Mouse (Mus musculus) limb, embryonic 14.5 days (tissue): ENCODE measurements around the gene Nkiras2. TPM values are rescaled to one million over a fixed set of nuclear protein-coding genes. Genes with fewer than 3 reads are reported as not detected.
"Not testable (repeated sequence)": the region's sequence is repeated elsewhere in the genome, so short reads cannot be mapped to it uniquely, and the experiment has no call there.

Experiments used
- ATAC-seq: fragments of 200-750 bp; cut with Nextera tagmentation; 2 replicates; pipeline ENCODE4 v1.8.0; 2017; ENCODE audit warnings: low read depth, moderate number of reproducible peaks, moderate TSS enrichment; ENCODE audit not compliant: low FRiP score
- DNase-seq: peaks from one replicate; pipeline ENCODE4 v3.0.0-alpha.2; 2015; ENCODE audit warnings: low spot score
- H3K27ac ChIP-seq: fragments of 300-500 bp; sonication (generic); replicated peaks from 2 replicates; pipeline ENCODE4 v1.5.1; 2014; ENCODE audit warnings: low read depth, mild to moderate bottlenecking, low read length, moderate library complexity, mixed read lengths
- H3K27me3 ChIP-seq: fragments of 300-500 bp; sonication (generic); 2 replicates; pipeline ENCODE4 v1.6.1; 2014; ENCODE audit warnings: low read length, mixed read lengths; ENCODE audit not compliant: control insufficient read depth, insufficient read depth
- H3K36me3 ChIP-seq: fragments of 300-500 bp; sonication (generic); 2 replicates; pipeline ENCODE4 v1.6.1; 2014; ENCODE audit warnings: mild to moderate bottlenecking, low read length, moderate library complexity, mixed read lengths; ENCODE audit not compliant: control insufficient read depth, insufficient read depth
- H3K4me1 ChIP-seq: fragments of 300-500 bp; sonication (generic); 2 replicates; pipeline ENCODE4 v1.6.1; 2014; ENCODE audit warnings: antibody characterized with exemption, low read length, mixed read lengths; ENCODE audit not compliant: control insufficient read depth, insufficient read depth
- H3K4me2 ChIP-seq: fragments of 300-500 bp; sonication (generic); replicated peaks from 2 replicates; pipeline ENCODE4 v1.6.1; 2014; ENCODE audit warnings: low read depth, mild to moderate bottlenecking, low read length, moderate library complexity; ENCODE audit not compliant: severe bottlenecking
- H3K4me3 ChIP-seq: fragments of 300-500 bp; sonication (generic); replicated peaks from 2 replicates; pipeline ENCODE4 v1.5.1; 2014; ENCODE audit warnings: low read length
- H3K9ac ChIP-seq: fragments of 300-500 bp; sonication (generic); 2 replicates; pipeline ENCODE4 v1.6.1; 2014; ENCODE audit warnings: mild to moderate bottlenecking, low read depth, low read length, moderate library complexity; ENCODE audit not compliant: severe bottlenecking
- H3K9me3 ChIP-seq: fragments of 300-500 bp; sonication (generic); 2 replicates; pipeline ENCODE4 v1.6.1; 2016; ENCODE audit warnings: low read length; ENCODE audit not compliant: control insufficient read depth
- POLR2A ChIP-seq: fragments of 200-500 bp; IDR thresholded peaks from 2 replicates; pipeline ENCODE4 v1.8.0; 2012; ENCODE audit warnings: inconsistent platforms, mild to moderate bottlenecking, moderate library complexity, borderline replicate concordance; ENCODE audit not compliant: insufficient read depth, insufficient read length; ENCODE audit errors: extremely low read depth
- WGBS: fragments of 180-500 bp; shearing (Covaris S2); extraction: QIAGEN DNeasy Blood & Tissue Kit; methylation state at CpG from one replicate; pipeline ENCODE4 v1.1.7; 2014; 5-methylcytosine and 5-hydroxymethylcytosine counted together
- polyA plus RNA-seq, 2 experiments: library from polyadenylated mRNA; depleted of rRNA in 1 of 2; stranded (reverse) in 1 of 2; unstranded in 1 of 2; fragments of >200 nt; fragmentation: Nextera tagmentation in 1 of 2; extraction: Ambion mirVana in 1 of 2; gene quantifications; 2 replicates each; pipeline versions ENCODE4 v1.2.1 to v1.2.3; 2012 to 2014

The Nkiras2 gene
- polyA plus RNA-seq, 2 experiments, result 68.7 to 76.4 TPM

GRCm38 (mm10) chr11:100616332-100616731 lies 2.7 kb upstream of the Nkiras2 start:
- Histone ChIP-seq H3K4me2 (no peak overlapping the region), H3K27ac (no peak overlapping the region), H3K9me3 (no peaks in the 10 kb centered on the region), H3K9ac (no peak overlapping the region), H3K4me3 (no peak overlapping the region), H3K36me3 (peaks cover 11% of the 10 kb centered on the region), H3K4me1 (peaks cover 10% of the 10 kb centered on the region), H3K27me3 (no peaks in the 10 kb centered on the region)
- TF ChIP-seq POLR2A, result no peak
- WGBS, result 87% methylated on average over 5 of the region's 5 CpGs
- no peak for DNase-seq
- no peak for ATAC-seq

- not testable (repeated sequence) for H3K27ac ChIP-seq, H3K4me3 ChIP-seq, DNase-seq, H3K9me3 ChIP-seq, H3K9ac ChIP-seq, H3K27me3 ChIP-seq, ATAC-seq, H3K4me2 ChIP-seq
- Histone ChIP-seq H3K4me1 (peaks cover 10% of the 10 kb centered on the region), H3K36me3 (peaks cover 11% of the 10 kb centered on the region)
- WGBS, result 93% methylated on average over 7 of the region's 7 CpGs
These were observed 2.2 kb upstream of the Nkiras2 start for GRCm38 (mm10) chr11:100616836-100617235.

- DNase-seq (no peak), ATAC-seq (no peak)
- Histone ChIP-seq H3K9me3 (no peaks in the 10 kb centered on the region), H3K4me2 (0 out of 2 replicates have a peak overlapping the region, but pooled peaks have one; percentile 79), H3K9ac (no peak overlapping the region), H3K4me3 (no peak overlapping the region), H3K27ac (no peak overlapping the region), H3K4me1 (peaks cover 13% of the 10 kb centered on the region), H3K36me3 (peaks cover 8% of the 10 kb centered on the region), H3K27me3 (no peaks in the 10 kb centered on the region)
- no peak for TF ChIP-seq POLR2A
- WGBS, result 74% methylated on average over 4 of the region's 4 CpGs
These were observed 1.6 kb upstream of the Nkiras2 start for GRCm38 (mm10) chr11:100617480-100617879.

- H3K4me1 ChIP-seq, result peaks cover 21% of the 10 kb centered on the region
- no peaks in the 10 kb centered on the region for H3K9me3 ChIP-seq
- peak overlapping the region; percentile 98 for H3K4me3 ChIP-seq
- TF ChIP-seq POLR2A, result 0 out of 2 replicates have a peak, but pooled peaks have one; percentile 49
- 0% methylated on average over 33 of the region's 40 CpGs for WGBS
- peak overlapping the region; percentile 96 for H3K9ac ChIP-seq
- H3K36me3 ChIP-seq, result peaks cover 8% of the 10 kb centered on the region
- DNase-seq (peak; percentile 98), ATAC-seq (peak; percentile 93)
- H3K27ac ChIP-seq, result peak overlapping the region; percentile 92
- H3K4me2 ChIP-seq, result peak overlapping the region; percentile 79
- H3K27me3 ChIP-seq, result no peaks in the 10 kb centered on the region
These were observed 486 bp downstream of the Nkiras2 start for GRCm38 (mm10) chr11:100619485-100619975.

- no peak for DNase-seq
- no peak for TF ChIP-seq POLR2A
- Histone ChIP-seq H3K4me3 (peak within 1 kb of the TSS; percentile 98), H3K27ac (peak within 1 kb of the TSS; percentile 92), H3K27me3 (no peaks in the 10 kb centered on the region), H3K4me1 (peaks cover 21% of the 10 kb centered on the region), H3K36me3 (peaks cover 12% of the 10 kb centered on the region), H3K9ac (peak within 1 kb of the TSS; percentile 96), H3K4me2 (peak within 1 kb of the TSS; percentile 79), H3K9me3 (no peaks in the 10 kb centered on the region)
- 2% methylated on average over 11 of the region's 11 CpGs for WGBS
- ATAC-seq, result no peak
These were observed 938 bp downstream of the Nkiras2 start, which contains the start of gene Dnajc7 for GRCm38 (mm10) chr11:100619982-100620381. Gene Dnajc7, minus strand, starts transcription at chr11:100620168.

- peak overlapping the region; percentile 52 for H3K4me2 ChIP-seq
- peaks cover 26% of the 10 kb centered on the region for H3K36me3 ChIP-seq
- H3K9me3 ChIP-seq, result no peaks in the 10 kb centered on the region
- no peaks in the 10 kb centered on the region for H3K27me3 ChIP-seq
- peak overlapping the region; percentile 86 for H3K9ac ChIP-seq
- DNase-seq, result peak; percentile 93
- H3K4me1 ChIP-seq, result peaks cover 21% of the 10 kb centered on the region
- H3K4me3 ChIP-seq, result peak overlapping the region; percentile 73
- peak; percentile 95; the same call in 1 of the 2 replicates for TF ChIP-seq POLR2A
- WGBS, result under 1% methylated on average over 24 of the region's 24 CpGs
- H3K27ac ChIP-seq, result peak overlapping the region; percentile 76
- peak; percentile 82 for ATAC-seq
These were observed 3.7 kb downstream of the Nkiras2 start for GRCm38 (mm10) chr11:100622714-100623113.
